Mouse (Mus musculus) activated CD4-positive, CD25-positive, alpha-beta regulatory T cell (primary cell): ENCODE measurements around the gene Limd1. TPM values are rescaled to one million over a fixed set of nuclear protein-coding genes. Genes with fewer than 3 reads are reported as not detected.

Experiments used
- polyA plus RNA-seq, 2 experiments: library from polyadenylated mRNA; unstranded; fragments of 100-300 nt; shearing (Covaris generic); gene quantifications; one replicate each; pipeline ENCODE4 v1.2.1; 2017

The Limd1 gene
- 10 to 100 TPM; 36.8 to 80.7 TPM for polyA plus RNA-seq

GRCm38 (mm10) chr9:123478586-123479195 is at the start of gene Limd1:
Gene Limd1, plus strand, starts transcription at chr9:123478706.

GRCm38 (mm10) chr9:123529392-123530157 is 51.1 kb downstream of the Limd1 start, which contains the start of gene Sacm1l:
Gene Sacm1l, plus strand, starts transcription at chr9:123529759.

Other genes starting within 250 kb of the Limd1 start
- gene Tmem158, start 217.9 kb upstream of the Limd1 start, polyA plus RNA-seq: 10 to 100 TPM; 20.0 to 23.2 TPM
- gene Lars2, start 111.8 kb upstream of the Limd1 start, polyA plus RNA-seq: 100 to 1,000 TPM; 336 to 341 TPM
- gene Sacm1l, start 51.1 kb downstream of the Limd1 start, polyA plus RNA-seq: 10 to 100 TPM; 54.3 to 92.6 TPM
- gene Slc6a20b, start 153.9 kb downstream of the Limd1 start, polyA plus RNA-seq: under 1 TPM; 0.05 to 0.27 TPM
- gene Ccr9, start 199.7 kb downstream of the Limd1 start, polyA plus RNA-seq: 10 to 100 TPM in 1 of 2 experiments, 1 to 10 TPM in 1; 5.3 to 11.4 TPM
- under 1 TPM; 0.18 to 0.49 TPM for gene Slc6a20a, start 200.2 kb downstream of the Limd1 start, polyA plus RNA-seq
- 10 to 100 TPM; 33.2 to 37.4 TPM for gene Lztfl1, start 239.0 kb downstream of the Limd1 start, polyA plus RNA-seq